Mouse (Mus musculus): Measurements from ENCODE around the gene Wsb1. TPM values are rescaled to one million over a fixed set of nuclear protein-coding genes. Genes with fewer than 3 reads are reported as not detected.
"Not testable (repeated sequence)": the region's sequence is repeated elsewhere in the genome, so short reads cannot be mapped to it uniquely, and the experiment has no call there.

Wsb1 gene
- total and polyA plus RNA-seq, 3 experiments = 48.8 to 90.9 (median 57.0) TPM

- not testable (repeated sequence) for H3K79me2 ChIP-seq (ENCODE audit: control insufficient read depth, insufficient read depth, low read length, poor library complexity); H3K4me3 ChIP-seq (ENCODE audit: control insufficient read depth in 1 of 2, insufficient read depth in 1 of 2, low read depth in 2 of 2, low read length in 2 of 2); H3K9me3 ChIP-seq (replicated peaks; ENCODE audit: insufficient read depth, low read length); H3K27me3 ChIP-seq (ENCODE audit: control insufficient read depth in 1 of 2, insufficient read depth in 2 of 2, low read length in 2 of 2); H3K9ac ChIP-seq (ENCODE audit: control insufficient read depth, low read depth, low read length, poor library complexity, severe bottlenecking)
- Histone ChIP-seq H3K27ac (ENCODE audit: control insufficient read depth, low read depth, low read length) (0 out of 2 replicates have a peak overlapping the region, but pooled peaks have one; percentile 7), H3K4me1 (ENCODE audit: control insufficient read depth in 1 of 2, insufficient read depth in 2 of 2, low read length in 2 of 2) (peaks cover 31 to 57% of the 10 kb centered on the region in 2 experiments), H3K36me3 (ENCODE audit: control insufficient read depth in 1 of 2, insufficient read depth in 2 of 2, low read length in 2 of 2) (peaks cover 0 to 39% of the 10 kb centered on the region in 2 experiments; a peak in 2 of 4 replicates)
- peak; percentile 60 for DNase-seq (ENCODE audit: low read depth, low spot score)
- TF ChIP-seq TBP (IDR thresholded peaks at IDR 0.05; ENCODE audit: low read depth, low read length) = peak; percentile 58
- TF ChIP-seq BHLHE40 (IDR thresholded peaks at IDR 0.05; ENCODE audit: borderline replicate concordance, low read depth, low read length) = 0 out of 2 replicates have a peak, but pooled peaks have one; percentile 4
These were observed 49.8 kb upstream of the Wsb1 start for GRCm38 (mm10) chr11:79304245-79304644.

- no peaks in the 10 kb centered on the region for H3K27me3 ChIP-seq (ENCODE audit: control insufficient read depth in 1 of 2, insufficient read depth in 2 of 2, low read length in 2 of 2)
- H3K9ac ChIP-seq (ENCODE audit: control insufficient read depth, low read depth, low read length, poor library complexity, severe bottlenecking) = no peak overlapping the region
- DNase-seq (ENCODE audit: low read depth, low spot score) = no peak
- H3K79me2 ChIP-seq (ENCODE audit: control insufficient read depth, insufficient read depth, low read length, poor library complexity) = no peaks in the 10 kb centered on the region; the same call in 1 of the 2 replicates
- TF ChIP-seq POLR2AphosphoS2 (IDR thresholded peaks at IDR 0.05; ENCODE audit: low read length) (no peak), NELFE (IDR thresholded peaks at IDR 0.05; ENCODE audit: low read depth, low read length) (no peak), SIN3A (IDR thresholded peaks at IDR 0.05; ENCODE audit: low read length) (no peak), RAD21 (IDR thresholded peaks at IDR 0.05; ENCODE audit: low read depth, low read length) (no peak), MYC (IDR thresholded peaks at IDR 0.05; ENCODE audit: low read depth, low read length) (no peak), ELF1 (IDR thresholded peaks at IDR 0.05; ENCODE audit: low read depth, low read length) (no peak), E2F4 (IDR thresholded peaks at IDR 0.05; ENCODE audit: borderline replicate concordance, low read depth, low read length) (no peak)
- H3K4me1 ChIP-seq (ENCODE audit: control insufficient read depth in 1 of 2, insufficient read depth in 2 of 2, low read length in 2 of 2) = peaks cover 31 to 57% of the 10 kb centered on the region in 2 experiments
- no peak overlapping the region for H3K27ac ChIP-seq (ENCODE audit: control insufficient read depth, low read depth, low read length)
- H3K36me3 ChIP-seq (ENCODE audit: control insufficient read depth in 1 of 2, insufficient read depth in 2 of 2, low read length in 2 of 2) = peaks cover 0 to 39% of the 10 kb centered on the region in 2 experiments; a peak in 2 of 4 replicates
- no peaks in the 10 kb centered on the region for H3K9me3 ChIP-seq (replicated peaks; ENCODE audit: insufficient read depth, low read length)
- no peak overlapping the region for H3K4me3 ChIP-seq (ENCODE audit: control insufficient read depth in 1 of 2, insufficient read depth in 1 of 2, low read depth in 2 of 2, low read length in 2 of 2)
These were observed 48.6 kb upstream of the Wsb1 start for GRCm38 (mm10) chr11:79303109-79303508.

- no peak overlapping the region for H3K9ac ChIP-seq (ENCODE audit: control insufficient read depth, low read depth, low read length, poor library complexity, severe bottlenecking)
- no peaks in the 10 kb centered on the region for H3K27me3 ChIP-seq (ENCODE audit: control insufficient read depth in 1 of 2, insufficient read depth in 2 of 2, low read length in 2 of 2)
- no peaks in the 10 kb centered on the region for H3K9me3 ChIP-seq (replicated peaks; ENCODE audit: insufficient read depth, low read length)
- H3K27ac ChIP-seq (ENCODE audit: control insufficient read depth, low read depth, low read length) = no peak overlapping the region
- H3K36me3 ChIP-seq (ENCODE audit: control insufficient read depth in 1 of 2, insufficient read depth in 2 of 2, low read length in 2 of 2) = peaks cover 0 to 26% of the 10 kb centered on the region in 2 experiments; a peak in 2 of 4 replicates
- no peaks in the 10 kb centered on the region for H3K79me2 ChIP-seq (ENCODE audit: control insufficient read depth, insufficient read depth, low read length, poor library complexity)
- H3K4me1 ChIP-seq (ENCODE audit: control insufficient read depth in 1 of 2, insufficient read depth in 2 of 2, low read length in 2 of 2) = peaks cover 22 to 40% of the 10 kb centered on the region in 2 experiments
- DNase-seq (ENCODE audit: low read depth, low spot score) = no peak
- H3K4me3 ChIP-seq (ENCODE audit: control insufficient read depth in 1 of 2, insufficient read depth in 1 of 2, low read depth in 2 of 2, low read length in 2 of 2) = no peak overlapping the region
- no peak for TF ChIP-seq ELF1 (IDR thresholded peaks at IDR 0.05; ENCODE audit: low read depth, low read length)
- no peak for TF ChIP-seq MAX (IDR thresholded peaks at IDR 0.05; ENCODE audit: low read length)
- peak; percentile 63 for TF ChIP-seq ZNF384 (IDR thresholded peaks at IDR 0.05; ENCODE audit: low read depth, low read length)
- no peak for TF ChIP-seq MAFK (IDR thresholded peaks at IDR 0.05; ENCODE audit: borderline replicate concordance, low read depth, low read length)
- TF ChIP-seq TAL1 (IDR thresholded peaks at IDR 0.05; ENCODE audit: low read length) = no peak
- TF ChIP-seq MYB (IDR thresholded peaks at IDR 0.05; ENCODE audit: low read depth, low read length) = no peak
- TF ChIP-seq RCOR1 (IDR thresholded peaks at IDR 0.05; ENCODE audit: low read depth, low read length) = peak; percentile 43; the same call in 1 of the 2 replicates
- no peak for TF ChIP-seq POLR2A (IDR thresholded peaks at IDR 0.05; ENCODE audit: control insufficient read depth in 1 of 2, insufficient read depth in 1 of 2, low read depth in 1 of 2, low read length in 2 of 2, poor library complexity in 1 of 2)
- no peak for TF ChIP-seq GABPA (IDR thresholded peaks at IDR 0.05; ENCODE audit: low read depth, low read length)
- TF ChIP-seq NELFE (IDR thresholded peaks at IDR 0.05; ENCODE audit: low read depth, low read length) = no peak
- no peak for TF ChIP-seq ZKSCAN1 (IDR thresholded peaks at IDR 0.05; ENCODE audit: low read depth, low read length)
- TF ChIP-seq MYC (IDR thresholded peaks at IDR 0.05; ENCODE audit: low read depth, low read length) = 0 out of 2 replicates have a peak, but pooled peaks have one; percentile 26
- no peak for TF ChIP-seq USF2 (IDR thresholded peaks at IDR 0.05; ENCODE audit: borderline replicate concordance in 1 of 2, insufficient read depth in 1 of 2, low read depth in 1 of 2, low read length in 2 of 2)
- TF ChIP-seq ZC3H11A (IDR thresholded peaks at IDR 0.05; ENCODE audit: low read depth, low read length) = no peak
- TF ChIP-seq UBTF (IDR thresholded peaks at IDR 0.05; ENCODE audit: borderline replicate concordance, insufficient read depth, low read depth, low read length) = no peak
- TF ChIP-seq USF1 (IDR thresholded peaks at IDR 0.05; ENCODE audit: low read depth, low read length) = no peak
- TF ChIP-seq MEF2A (IDR thresholded peaks at IDR 0.05; ENCODE audit: extremely low read depth, insufficient replicate concordance, low read depth, low read length, poor library complexity, severe bottlenecking) = no peak
- TF ChIP-seq MXI1 (IDR thresholded peaks at IDR 0.05; ENCODE audit: low read depth, low read length) = no peak
These were observed 45.4 kb upstream of the Wsb1 start for GRCm38 (mm10) chr11:79299719-79300431.

All from MEL (cell line).